Comparison of ENCODE assay signal across 8 mouse cellular contexts in genomic region chr9:45388385-45388994, GRCm38 (mm10). TPM values are rescaled to one million over a fixed set of nuclear protein-coding genes. Genes with fewer than 3 reads are reported as not detected.
DNase-seq lines count a peak whose midpoint lies in the region; ATAC-seq and TF ChIP-seq lines count a peak whose summit lies in the region.

No protein-coding gene starts in this region.

- H3K4me2 ChIP-seq in heart, postnatal 0 days (ENCODE audit: low read depth, low read length): no peak overlapping the region

- DNase-seq in brain, adult 2 months (ENCODE audit: low read depth, low spot score): peak; percentile 93
- peak; percentile 66 for DNase-seq in heart, postnatal 0 days (ENCODE audit: low spot score)
- peak; percentile 89 to 94 for DNase-seq in kidney, postnatal 36 days
- DNase-seq in lung, adult 18-20 months: peak; percentile 80 to 85
- DNase-seq in thymus, adult 18-20 months: peak; percentile 70 to 71

- TF ChIP-seq CTCF in heart, postnatal 0 days (IDR thresholded peaks at IDR 0.05; ENCODE audit: low read depth): peak; percentile 99
- TF ChIP-seq CTCF in olfactory bulb, adult 2 months (IDR thresholded peaks at IDR 0.05; ENCODE audit: insufficient read depth, low read depth, low read length): peak; percentile 75

- WGBS in heart, postnatal 0 days: 28% methylated on average over 12 of the region's 12 CpGs
- WGBS in olfactory bulb, adult 2 months: 40% methylated on average over 12 of the region's 12 CpGs

- no peak overlapping the region for H3K9ac ChIP-seq in heart, postnatal 0 days (replicated peaks; ENCODE audit: low read depth, low read length)

- no peaks in the 10 kb centered on the region for H3K9me3 ChIP-seq in heart, postnatal 0 days (replicated peaks; ENCODE audit: control insufficient read depth, low read length)

- TF ChIP-seq POLR2A in olfactory bulb, adult 2 months (IDR thresholded peaks at IDR 0.05; ENCODE audit: insufficient read depth, low read depth, low read length): no peak

- TF ChIP-seq EP300 in heart, postnatal 0 days (IDR thresholded peaks at IDR 0.05; ENCODE audit: low read depth): no peak

- H3K27ac ChIP-seq in heart, postnatal 0 days (ENCODE audit: low read depth): no peak overlapping the region
- no peak overlapping the region for H3K27ac ChIP-seq in olfactory bulb, adult 2 months (ENCODE audit: insufficient read depth, low read depth, low read length)

- no peak overlapping the region for H3K4me3 ChIP-seq in heart, postnatal 0 days (ENCODE audit: low read depth, low read length)
- H3K4me3 ChIP-seq in olfactory bulb, adult 2 months (ENCODE audit: insufficient read depth, low read depth, low read length): no peak overlapping the region

- peak; percentile 69 for ATAC-seq in CD4-positive, CD25-positive, alpha-beta regulatory T cell, adult 4 months
- ATAC-seq in erythroid progenitor cell, adult 5-6 weeks (replicated peaks; ENCODE audit: low FRiP score, poor library complexity, severe bottlenecking): 0 out of 2 replicates have a peak, but pooled peaks have one; percentile 35
- ATAC-seq in heart, postnatal 0 days (ENCODE audit: insufficient read depth, low read depth): peak; percentile 80

- H3K36me3 ChIP-seq in heart, postnatal 0 days (replicated peaks; ENCODE audit: control insufficient read depth, insufficient read depth, low read length): no peaks in the 10 kb centered on the region

- H3K4me1 ChIP-seq in heart, postnatal 0 days (ENCODE audit: control insufficient read depth, insufficient read depth): no peaks in the 10 kb centered on the region
- H3K4me1 ChIP-seq in olfactory bulb, adult 2 months (ENCODE audit: control insufficient read depth, insufficient read depth, low read length): peaks cover 2% of the 10 kb centered on the region; the same call in 1 of the 2 replicates

- H3K27me3 ChIP-seq in heart, postnatal 0 days (ENCODE audit: control insufficient read depth, insufficient read depth, low read length): no peaks in the 10 kb centered on the region; the same call in 1 of the 2 replicates

RNA-seq across cellular contexts. Expression of gene Fxyd2, which starts 11.0 kb away (rescaled TPM):
- not detected for polyA plus RNA-seq in CD4-positive, CD25-positive, alpha-beta regulatory T cell, adult 4 months (2017; shearing (Covaris generic))
- total RNA-seq in erythroid progenitor cell, adult 5-6 weeks (2015; ENCODE audit: low replicate concordance): 2.5 TPM in 1 of 2 replicates, not detected in the other
- not detected in 2 replicates for total RNA-seq in erythroid progenitor cell, adult 5-6 weeks (2017; ENCODE audit: low replicate concordance)
- total RNA-seq in heart, postnatal 0 days (2014; rRNA removed; ENCODE audit: low replicate concordance): not detected in 2 replicates
- 0.70 and 0.71 TPM in 2 replicates for polyA plus RNA-seq in heart, postnatal 0 days (2015; fragmentation: Nextera tagmentation; extraction: Ambion mirVana)
- polyA plus RNA-seq in olfactory bulb, adult 2 months (2012; ENCODE audit: insufficient read depth, insufficient read length, low replicate concordance, missing spikeins): not detected in 2 replicates

RNA-seq across cellular contexts. Expression of gene Fxyd6, which starts 18.5 kb away (rescaled TPM):
- not detected for polyA plus RNA-seq in CD4-positive, CD25-positive, alpha-beta regulatory T cell, adult 4 months (2017; shearing (Covaris generic))
- not detected in 2 replicates for total RNA-seq in erythroid progenitor cell, adult 5-6 weeks (2015; ENCODE audit: low replicate concordance)
- total RNA-seq in erythroid progenitor cell, adult 5-6 weeks (2017; ENCODE audit: low replicate concordance): not detected in 2 replicates
- 18.1 and 23.7 TPM in 2 replicates for total RNA-seq in heart, postnatal 0 days (2014; rRNA removed; ENCODE audit: low replicate concordance)
- polyA plus RNA-seq in heart, postnatal 0 days (2015; fragmentation: Nextera tagmentation; extraction: Ambion mirVana): 26.6 and 29.4 TPM in 2 replicates
- polyA plus RNA-seq in olfactory bulb, adult 2 months (2012; ENCODE audit: insufficient read depth, insufficient read length, low replicate concordance, missing spikeins): not detected in 2 replicates

RNA-seq across cellular contexts. Expression of gene Dscaml1, which starts 37.9 kb away (rescaled TPM):
- not detected for polyA plus RNA-seq in CD4-positive, CD25-positive, alpha-beta regulatory T cell, adult 4 months (2017; shearing (Covaris generic))
- total RNA-seq in erythroid progenitor cell, adult 5-6 weeks (2015; ENCODE audit: low replicate concordance): not detected in 2 replicates
- total RNA-seq in erythroid progenitor cell, adult 5-6 weeks (2017; ENCODE audit: low replicate concordance): not detected in 2 replicates
- 0.84 TPM in 1 of 2 replicates, not detected in the other for total RNA-seq in heart, postnatal 0 days (2014; rRNA removed; ENCODE audit: low replicate concordance)
- 0.04 and 0.07 TPM in 2 replicates for polyA plus RNA-seq in heart, postnatal 0 days (2015; fragmentation: Nextera tagmentation; extraction: Ambion mirVana)
- polyA plus RNA-seq in olfactory bulb, adult 2 months (2012; ENCODE audit: insufficient read depth, insufficient read length, low replicate concordance, missing spikeins): not detected in 2 replicates
